Mouse (Mus musculus) kidney, adult 11 months (tissue): ENCODE data around the gene Polr2g.
A peak's percentile ranks its signal among the peaks of the same experiment; 100 is the strongest.

Experiments used
- DNase-seq: peaks from one replicate; pipeline ENCODE4 v3.0.0; 2022

The Polr2g gene

DNA sequence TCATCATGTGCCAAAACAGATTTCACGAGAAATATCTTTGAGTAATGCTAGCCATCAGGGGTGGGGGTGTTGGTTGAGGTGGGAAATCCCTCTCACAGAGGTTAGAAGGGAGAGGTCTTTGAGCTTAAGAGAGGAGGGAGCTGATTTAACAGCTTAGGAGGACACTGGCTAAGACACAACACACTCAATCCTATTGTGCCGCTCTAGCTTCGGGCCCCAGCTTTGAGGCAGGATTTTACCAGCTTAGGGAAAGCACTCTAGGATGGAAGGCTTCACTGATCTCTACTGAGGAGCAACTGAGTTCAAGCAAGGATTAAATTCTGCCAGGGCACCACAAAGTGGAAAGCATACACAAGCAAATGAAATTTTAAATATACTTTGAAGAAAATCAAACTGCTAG lies 18.6 kb upstream of the Polr2g start:
- DNase-seq = no peak

DNA sequence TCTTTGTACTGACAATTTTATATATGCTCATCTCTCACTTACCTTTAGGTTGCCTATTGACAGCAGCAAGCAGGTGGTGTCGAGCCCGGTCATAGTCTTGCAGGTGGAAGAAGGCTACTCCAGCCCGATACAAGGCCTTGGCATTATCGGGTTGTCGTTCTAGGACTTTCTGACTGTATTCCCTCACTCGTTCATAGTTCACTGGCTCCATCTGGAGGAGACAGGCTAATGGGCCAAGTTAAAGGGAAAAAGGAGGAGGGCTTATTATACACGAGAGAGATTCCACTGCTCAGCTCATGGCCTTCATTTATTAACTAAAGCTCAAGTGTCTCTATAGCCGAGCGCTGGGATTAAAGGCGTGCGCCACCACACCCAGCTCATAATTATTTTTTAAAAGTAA lies 17.4 kb upstream of the Polr2g start:
- DNase-seq = peak; percentile 48

DNA sequence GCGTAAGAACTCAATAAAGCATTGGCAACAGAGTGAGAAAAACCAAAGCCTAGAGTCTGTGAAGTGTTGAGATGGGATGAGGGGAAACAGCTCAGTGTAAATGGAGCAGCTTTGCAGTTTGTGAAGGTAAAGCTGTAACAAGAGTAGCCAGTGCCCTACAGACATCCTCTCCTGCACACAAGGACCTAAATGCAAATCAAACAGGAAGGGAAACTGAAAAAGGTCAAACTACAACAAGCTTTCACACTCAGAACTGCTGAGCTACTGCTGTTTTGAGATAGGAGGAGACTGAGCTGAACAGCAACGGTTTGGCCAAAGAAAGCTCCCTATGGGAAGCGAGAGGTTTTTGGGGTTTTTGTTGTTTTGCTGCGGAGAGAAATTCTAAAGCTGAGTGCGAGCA lies 8.4 kb upstream of the Polr2g start:
- DNase-seq = no peak

DNA sequence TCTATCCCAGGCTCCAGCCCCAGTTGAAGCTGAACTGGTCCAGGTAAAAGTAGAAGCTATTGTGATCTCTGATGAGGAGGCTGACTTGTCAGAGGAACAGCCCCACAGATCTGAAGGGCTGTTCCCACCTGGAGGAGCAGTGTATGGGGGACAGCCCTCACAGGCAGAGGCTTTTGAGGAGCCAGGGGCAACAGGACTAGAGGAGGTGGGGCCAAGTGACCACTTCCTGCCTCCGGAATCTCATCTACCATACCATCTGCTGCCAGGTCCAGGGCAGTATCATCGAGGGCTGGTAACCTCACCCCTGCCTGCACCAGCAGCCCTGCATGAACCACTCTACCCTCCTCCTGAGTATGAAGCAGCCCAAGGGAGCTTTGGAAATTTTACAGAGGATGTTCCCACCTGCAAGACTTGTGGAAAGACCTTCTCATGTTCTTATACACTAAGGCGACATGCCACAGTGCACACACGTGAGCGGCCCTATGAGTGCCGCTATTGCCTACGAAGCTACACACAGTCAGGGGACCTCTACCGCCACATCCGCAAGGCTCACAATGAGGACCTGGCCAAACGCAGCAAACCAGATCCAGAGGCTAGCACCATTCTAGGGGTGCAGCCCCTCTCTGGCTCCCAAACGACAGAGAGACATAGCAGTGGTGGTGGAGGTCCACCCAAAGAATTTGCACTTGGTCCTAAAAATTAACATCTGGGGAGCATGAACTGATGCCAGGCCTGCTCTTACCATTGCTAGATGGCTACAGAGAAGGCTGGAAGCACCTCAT lies 5.7 kb upstream of the Polr2g start:
- no peak for DNase-seq

DNA sequence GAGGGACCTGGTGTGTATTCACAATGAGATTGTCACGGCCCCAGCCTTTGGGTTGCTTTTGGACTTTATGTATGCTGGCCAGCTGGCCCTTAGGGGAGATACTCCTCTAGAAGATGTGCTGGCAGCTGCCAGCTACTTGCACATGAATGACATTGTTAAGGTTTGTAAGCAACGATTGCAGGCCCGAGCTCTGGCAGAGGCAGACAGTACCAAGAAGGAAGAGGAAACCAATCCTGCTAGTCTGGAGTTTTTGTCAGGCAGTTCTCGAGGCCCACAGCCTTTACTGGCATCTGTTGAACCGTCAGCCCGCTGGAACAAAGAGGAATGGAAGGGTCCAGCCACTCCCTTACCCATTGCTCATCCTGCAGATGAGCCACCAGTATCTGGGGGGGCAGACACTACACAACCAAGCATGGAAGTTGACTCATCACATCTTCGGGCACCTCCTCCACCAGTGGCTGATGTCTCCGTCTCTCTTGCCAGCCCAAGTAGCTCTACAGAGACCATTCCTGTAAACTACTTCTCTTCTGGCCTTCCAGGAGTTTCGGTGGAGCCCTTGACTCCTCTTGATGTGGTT lies 4.9 kb upstream of the Polr2g start:
- no peak for DNase-seq

DNA sequence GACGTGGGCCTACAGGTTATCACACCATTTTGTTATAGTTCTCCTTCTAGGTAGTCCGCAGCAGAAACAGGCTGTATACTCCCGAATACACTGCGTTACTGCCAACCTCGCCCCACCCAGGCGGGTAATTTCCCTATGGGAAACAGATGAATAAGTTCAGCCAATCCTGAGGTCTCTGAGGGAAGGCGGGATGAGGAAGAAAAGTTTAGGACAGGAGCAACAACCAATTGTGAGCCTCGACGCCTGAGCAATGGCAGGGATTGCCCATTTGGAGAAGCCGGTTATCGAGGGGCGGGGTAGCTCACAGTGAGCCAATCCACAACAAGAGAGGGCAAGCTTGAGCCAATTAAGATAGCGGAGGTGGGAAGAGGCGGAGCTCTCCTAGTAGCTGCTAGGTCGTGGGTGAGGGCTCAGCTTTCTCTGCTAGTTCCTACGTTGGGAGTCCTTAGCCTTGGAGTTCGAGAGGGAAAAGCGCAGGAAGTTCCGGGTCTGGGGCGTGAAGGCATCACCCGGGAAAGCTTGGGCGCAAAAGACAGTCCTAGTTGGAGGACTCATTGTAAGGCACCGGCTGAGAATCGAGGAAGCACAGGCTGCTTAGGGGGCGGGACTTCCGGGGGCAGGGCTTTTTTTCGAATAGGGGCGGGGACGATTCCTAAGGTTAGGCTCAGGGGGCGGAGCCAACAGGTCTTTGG lies 3.9 kb upstream of the Polr2g start, which contains the start of gene Zbtb3:
Zbtb3 (plus strand) TSS at position 426 of the 692 bp plus-strand sequence.
- DNase-seq = peak; percentile 98

DNA sequence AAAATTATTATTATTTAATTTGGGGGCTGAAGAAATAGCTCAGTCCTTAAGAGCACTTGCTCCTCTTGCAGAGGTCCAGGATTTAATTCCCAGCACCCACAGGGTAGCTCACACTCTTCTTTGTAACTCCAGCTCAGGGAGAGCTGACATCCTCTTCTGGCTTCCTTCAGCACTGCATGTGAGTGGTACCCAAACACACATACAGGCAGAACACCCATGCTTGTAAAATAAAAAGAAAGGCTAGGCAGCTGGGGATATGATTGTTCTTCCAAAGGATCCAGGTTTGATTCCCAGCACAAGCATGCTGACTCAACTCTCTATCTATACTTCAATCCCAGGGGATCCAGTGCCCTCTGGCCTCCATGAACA lies 554 bp upstream of the Polr2g start:
- no peak for DNase-seq

DNA sequence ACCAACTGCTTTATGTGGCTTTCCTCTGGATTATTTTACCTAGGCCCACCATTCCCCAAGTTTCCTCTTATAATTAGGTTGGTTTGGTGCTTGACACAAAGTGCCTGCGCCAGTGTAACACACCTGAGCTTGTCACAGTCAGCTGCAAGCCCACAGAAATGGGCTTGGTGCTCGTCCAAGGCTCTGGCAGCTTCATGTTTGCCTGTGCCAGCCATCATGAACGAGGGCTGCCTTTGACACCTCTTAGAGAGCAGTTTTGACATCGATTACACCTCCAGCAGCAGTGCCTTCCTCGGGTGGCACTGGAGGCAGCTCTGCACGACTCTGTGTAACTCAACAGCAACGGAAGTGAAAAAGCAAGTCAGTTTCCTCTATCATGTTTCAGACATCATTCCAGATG lies 8.2 kb downstream of the Polr2g start:
- no peak for DNase-seq

DNA sequence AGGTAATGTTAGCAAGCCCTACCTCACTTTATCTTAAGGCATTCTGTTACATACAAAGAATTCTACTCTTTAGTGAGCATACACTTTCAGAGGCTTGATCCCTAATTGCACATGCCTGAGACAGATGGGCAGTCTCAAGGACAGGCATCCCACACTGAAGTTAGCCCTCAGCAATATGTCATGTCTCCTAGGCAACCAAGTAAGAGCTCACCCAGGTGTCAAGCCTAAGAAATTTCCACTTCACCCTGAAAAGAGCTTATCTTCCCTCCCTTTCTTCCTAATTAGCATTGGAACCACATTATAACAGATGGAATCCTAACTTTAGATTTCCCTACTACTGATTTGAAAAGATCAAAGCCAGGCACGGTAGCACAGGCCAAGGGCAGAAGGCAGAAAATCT lies 9.2 kb downstream of the Polr2g start:
- DNase-seq = no peak

DNA sequence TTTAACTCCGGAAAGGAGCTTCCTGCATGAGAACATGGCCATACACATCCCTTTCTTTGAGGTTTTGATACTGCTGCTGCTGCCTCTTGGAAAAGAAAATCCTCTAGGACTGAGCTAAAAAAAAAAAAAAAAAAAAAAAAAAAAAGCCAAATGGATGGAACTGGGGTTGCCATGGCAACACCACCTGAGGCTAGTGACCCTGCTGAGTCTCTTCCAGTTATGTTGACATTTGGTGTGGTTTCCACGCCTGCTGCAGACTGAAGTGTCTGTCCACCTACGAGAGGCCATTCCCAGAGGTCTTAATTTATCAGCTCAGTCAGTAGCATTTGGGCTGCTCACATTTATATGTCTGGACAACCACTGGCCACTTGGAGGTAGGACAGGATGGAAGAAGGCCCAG lies 9.9 kb downstream of the Polr2g start:
- no peak for DNase-seq

DNA sequence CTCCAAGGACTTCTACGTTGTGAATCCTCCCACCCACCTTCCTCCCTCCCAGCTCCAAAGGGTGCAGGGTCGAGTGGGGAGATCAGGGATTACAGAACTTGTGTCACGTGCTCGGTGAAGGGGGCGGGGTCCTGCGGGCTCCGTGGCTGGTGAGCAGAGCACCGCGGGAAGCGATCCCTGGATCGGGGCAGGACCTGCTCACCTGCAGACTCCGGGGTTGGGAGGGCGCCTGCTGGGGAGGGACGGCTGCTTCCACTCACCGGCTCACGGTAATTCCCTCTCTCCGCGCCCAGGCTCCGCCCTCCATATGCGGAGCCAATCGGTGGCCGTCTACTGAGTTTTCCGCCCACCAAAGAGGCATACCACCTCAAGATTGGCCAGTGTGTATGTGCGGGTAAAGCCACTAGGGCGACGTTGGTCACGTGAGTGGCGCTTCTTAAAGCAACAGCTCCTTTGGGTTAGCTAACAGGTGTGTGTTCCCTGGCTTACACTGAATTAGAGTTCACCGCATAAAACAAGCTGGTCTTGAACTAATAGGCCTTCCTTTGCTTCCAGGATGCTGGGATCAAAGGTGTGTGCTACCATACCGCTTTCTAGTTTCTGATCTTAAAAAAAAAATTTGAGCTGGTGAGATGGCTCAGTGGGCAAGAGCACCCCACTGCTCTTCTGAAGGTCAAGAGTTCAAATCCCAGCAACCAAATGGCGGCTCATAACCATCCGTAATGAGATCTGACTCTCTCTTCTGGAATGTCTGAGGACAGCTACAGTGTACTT lies 12.2 kb downstream of the Polr2g start, which contains the start of gene Taf6l:
Taf6l (minus strand) TSS at position 410 of the 774 bp plus-strand sequence.
- peak; percentile 99 for DNase-seq

DNA sequence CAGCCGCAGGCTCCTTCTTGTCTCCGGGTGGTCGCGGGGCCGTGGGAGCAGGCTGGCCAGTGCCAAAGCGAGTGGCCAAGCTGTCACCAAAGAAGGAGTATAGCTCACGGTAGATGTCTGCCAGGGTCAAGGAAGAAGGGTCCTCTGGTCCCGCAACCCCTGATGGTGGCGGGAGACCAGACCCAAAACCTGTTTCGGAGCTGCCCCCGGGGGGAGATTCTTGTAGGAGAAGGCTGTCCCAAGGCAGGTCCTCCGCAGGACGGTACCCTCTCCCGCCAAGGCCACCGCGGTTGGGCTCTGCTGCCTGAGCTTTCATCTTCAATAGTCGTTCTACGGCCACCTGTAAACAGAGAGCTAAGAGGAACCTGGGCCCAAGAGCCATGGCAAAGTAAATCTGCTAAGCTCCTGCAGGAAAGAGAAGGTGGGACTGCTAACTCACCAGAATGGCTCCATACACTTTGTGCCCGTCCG lies 23.4 kb downstream of the Polr2g start:
- DNase-seq = no peak

DNA sequence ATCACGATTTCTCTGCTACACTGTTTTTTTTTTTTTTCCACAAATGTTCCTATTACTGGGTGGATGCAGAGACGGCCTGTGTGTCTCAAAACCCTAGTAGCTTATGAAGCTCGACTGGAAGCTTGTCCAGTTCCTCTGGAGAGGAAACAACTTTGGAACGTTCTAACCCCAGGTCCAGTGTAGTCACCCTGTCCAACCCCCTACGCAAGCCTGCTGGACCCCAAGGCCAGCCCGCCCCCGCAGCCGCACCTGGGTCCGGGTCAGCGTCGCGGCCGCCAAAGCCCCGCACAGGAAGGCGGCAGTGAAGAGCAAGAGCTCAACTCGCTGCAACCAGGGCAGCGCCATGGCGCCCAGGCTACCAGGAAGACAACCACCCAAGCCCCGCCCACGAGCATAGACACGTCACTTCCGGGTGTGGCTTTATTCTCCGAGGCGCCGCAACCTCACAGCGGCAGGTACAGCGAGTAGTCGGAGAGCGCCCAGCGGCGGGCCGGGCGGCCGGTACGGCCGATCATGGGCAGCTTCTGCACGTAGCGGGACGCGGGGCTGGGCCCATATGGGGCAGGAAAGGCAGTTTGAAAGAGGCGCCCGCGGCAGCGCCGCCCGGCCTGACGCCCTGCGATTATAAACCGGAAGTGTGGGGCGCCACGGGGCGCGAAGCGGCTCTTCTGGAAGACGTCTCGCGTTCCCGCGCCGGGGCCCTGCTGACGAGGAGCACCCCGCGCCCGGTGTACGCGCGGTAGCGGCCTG lies 24.1 kb downstream of the Polr2g start, which contains the start of gene Tmem179b:
Tmem179b (minus strand) TSS at position 382 of the 750 bp plus-strand sequence.
- peak; percentile 93 for DNase-seq

DNA sequence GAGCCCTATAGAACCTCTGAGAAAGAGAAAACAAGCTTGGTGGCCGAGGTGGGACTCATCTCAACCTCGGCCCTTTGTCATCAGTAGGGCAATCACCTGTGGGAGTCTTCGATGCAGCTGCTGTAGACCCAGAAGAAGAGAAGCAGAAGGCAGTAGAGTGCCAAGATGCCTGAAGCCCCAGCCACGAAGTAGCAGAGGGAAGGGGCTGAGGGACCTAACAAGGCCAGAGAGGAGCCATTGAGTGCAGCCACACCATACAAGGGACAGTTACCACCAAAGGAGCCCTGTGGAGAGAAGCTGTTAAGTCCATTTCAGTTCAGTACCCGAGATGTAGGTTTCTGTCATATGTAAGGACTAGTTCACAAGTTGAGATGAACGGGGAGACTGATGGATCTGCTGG lies 25.0 kb downstream of the Polr2g start:
- DNase-seq = no peak

DNA sequence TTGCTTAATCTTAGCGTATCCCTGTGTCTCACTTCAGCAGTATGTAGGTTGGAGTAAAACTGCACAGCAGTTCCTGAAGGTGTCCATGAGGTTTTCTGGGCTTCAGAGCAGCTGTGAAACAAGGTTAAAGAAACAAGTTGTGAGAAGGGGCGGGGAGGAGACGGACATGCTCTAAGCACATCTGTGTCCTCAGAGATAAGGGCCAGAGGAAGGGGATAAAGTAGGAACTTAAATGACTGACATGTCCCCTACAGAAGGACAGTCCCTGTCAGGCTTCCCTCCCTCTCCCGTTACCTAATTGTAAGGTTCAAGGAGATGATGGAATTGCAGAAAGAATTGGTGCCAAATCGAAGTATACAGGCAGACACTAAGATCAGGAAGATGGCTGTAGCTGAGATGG lies 25.4 kb downstream of the Polr2g start:
- no peak for DNase-seq

DNA sequence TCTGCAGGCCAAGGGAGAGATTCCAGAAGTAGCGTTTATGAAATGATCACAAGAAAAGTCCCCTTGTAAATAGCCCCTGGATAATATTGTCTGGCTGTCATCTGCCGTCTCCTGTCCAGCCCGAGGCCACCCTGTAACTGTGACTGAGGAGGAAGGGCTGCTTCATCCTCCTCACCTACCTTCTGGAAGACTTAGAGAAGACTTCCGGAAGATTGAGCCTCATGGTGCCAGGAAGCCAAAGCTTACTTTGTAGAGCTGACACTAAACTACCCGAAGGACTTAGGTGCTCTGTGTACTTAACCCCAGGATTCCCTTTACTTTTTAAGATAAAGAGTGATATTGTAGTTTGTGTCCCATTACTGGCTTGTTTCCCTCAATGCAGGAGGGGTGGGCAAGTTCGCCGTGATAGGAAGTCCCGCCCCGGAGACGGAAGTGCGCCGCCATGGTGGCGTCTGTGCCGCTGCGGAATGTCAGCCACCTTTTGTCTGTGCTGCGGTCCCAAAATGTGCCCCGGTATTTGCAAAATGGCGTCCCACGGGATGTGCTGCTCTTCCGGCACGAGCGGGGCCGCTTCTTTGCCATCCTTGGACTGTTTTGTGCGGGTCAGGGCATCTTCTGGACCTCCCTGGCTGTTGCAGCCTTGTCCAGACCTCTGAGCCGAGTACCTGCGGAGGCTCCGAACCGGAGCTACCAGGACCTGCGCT lies 27.7 kb downstream of the Polr2g start, which contains the start of gene Tmem223:
Tmem223 (plus strand) TSS at position 430 of the 704 bp plus-strand sequence.
- peak; percentile 75 for DNase-seq

DNA sequence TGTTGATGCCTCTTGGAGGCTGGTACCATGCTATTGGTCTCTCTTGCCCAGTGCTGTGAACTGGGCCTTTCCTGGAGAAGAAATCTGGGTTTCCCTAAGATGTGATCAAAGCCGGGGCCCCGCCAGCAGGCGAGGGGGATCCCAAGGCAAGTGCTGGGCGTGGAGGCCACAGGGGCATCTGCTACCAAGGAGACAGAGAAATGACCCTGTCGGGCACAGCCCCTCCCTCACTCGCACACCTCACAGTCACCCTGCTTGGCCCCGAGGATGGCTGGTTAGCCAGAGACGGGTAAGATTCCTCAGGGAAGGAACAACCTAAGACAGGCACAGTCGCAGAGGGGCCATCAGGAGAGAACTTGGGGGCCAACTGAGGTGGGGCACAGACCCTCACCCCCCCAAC lies 32.8 kb downstream of the Polr2g start:
- no peak for DNase-seq

DNA sequence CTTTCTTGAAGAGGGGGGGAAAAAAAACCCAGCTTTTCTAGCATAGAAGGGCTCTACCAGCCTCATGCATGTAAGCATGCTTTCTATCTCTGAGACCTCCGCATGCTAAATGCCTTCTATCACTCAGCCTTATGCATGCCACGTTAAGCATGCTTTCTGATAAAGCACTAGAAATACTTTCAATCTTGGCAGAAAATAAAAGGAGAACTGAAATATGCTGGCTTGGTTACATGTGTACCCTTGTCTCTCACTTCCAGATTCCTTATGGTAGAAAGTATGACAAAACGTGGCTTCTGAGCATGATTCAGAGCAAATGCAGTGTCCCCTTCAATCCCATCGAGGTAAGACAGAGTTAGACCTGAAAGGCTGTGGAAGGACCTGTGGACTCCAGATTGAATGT lies 35.1 kb downstream of the Polr2g start:
- DNase-seq = no peak

DNA sequence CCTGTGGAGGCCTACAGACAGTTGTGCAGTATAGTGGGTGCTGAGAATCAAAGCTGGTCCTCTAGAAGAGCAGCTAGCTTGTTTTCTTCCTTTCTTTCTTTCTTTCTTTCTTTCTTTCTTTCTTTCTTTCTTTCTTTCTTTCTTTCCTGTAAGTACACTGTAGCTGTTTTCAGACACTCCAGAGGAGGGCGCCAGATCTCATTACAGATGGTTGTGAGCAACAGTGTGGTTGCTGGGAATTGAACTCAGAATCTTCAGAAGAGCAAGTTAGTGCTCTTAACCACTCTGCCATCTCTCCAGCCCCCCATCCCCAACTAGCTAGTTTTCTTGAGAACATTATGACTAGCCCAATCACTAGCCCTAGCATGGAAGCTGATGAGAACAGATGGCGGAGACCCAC lies 37.6 kb downstream of the Polr2g start:
- DNase-seq = no peak

DNA sequence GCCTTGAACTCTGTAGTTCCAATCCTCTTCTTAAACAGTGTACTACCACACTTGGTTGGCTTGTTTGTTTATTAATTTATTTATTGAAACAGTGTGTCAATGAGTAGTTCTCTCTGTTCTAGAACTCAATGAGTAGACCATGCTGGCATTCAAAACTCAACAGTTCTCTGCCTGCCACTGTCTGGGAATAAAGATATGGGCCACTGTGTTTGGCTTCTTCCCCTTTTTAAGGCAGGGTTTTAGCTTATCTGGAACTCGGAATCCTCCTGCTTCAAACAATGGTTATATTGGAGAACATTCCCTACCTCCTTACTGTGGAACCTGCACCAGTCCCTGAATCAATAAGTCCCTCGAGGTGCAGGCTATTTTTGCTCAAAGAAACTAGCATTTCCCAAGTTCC lies 39.5 kb downstream of the Polr2g start:
- DNase-seq = no peak

DNA sequence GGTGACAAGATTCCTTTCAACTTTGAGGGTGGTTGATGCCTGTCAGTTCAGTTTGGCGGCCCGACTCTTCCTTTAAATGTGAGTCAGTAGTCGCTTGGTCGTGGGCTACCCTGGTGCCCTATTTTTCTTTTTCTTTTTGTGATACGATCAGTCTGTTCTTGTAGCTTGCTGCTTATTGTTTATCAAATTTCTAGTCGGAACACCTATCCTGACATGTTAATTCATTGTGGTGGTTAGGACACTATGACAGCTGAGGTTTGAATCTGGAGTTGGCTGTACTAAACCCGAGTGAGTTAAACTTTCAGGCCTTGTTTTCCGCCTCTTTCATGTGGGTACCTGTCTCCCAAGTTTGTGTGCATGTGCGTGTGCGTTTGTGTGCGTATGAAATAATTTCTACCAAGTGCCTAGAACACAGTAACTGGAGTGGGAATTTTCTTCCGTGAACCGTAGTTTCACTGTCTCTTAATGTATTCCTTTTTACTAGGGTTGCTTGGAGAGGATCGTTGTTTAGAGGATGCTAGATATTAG lies 40.8 kb downstream of the Polr2g start:
- DNase-seq = no peak
